Mouse (Mus musculus) small intestine, adult 2 months (tissue): ENCODE measurements at regions not wholly inside any gene's neighbourhood (a gene's known extent, or its start where the extent isn't known, plus 50 kb on each side); places are given as distances from the start of the nearest gene placed in this dataset.

Source experiments
- H3K27ac ChIP-seq: fragments of 200-500 bp; 2 replicates; pipeline ENCODE4 v1.5.1; 2012; ENCODE audit warnings: low read depth, low read length, control low read depth, inconsistent platforms; ENCODE audit not compliant: insufficient read depth
- H3K27me3 ChIP-seq: fragments of 200-500 bp; 2 replicates; pipeline ENCODE4 v1.6.1; 2012; ENCODE audit warnings: mild to moderate bottlenecking, moderate library complexity, low read length, inconsistent platforms; ENCODE audit not compliant: control insufficient read depth, insufficient read depth
- H3K36me3 ChIP-seq: fragments of 200-500 bp; 2 replicates; pipeline ENCODE4 v1.6.1; 2012; ENCODE audit warnings: mild to moderate bottlenecking, low read length, control low read depth, inconsistent platforms; ENCODE audit not compliant: control insufficient read depth, insufficient read depth
- H3K4me1 ChIP-seq: fragments of 200-500 bp; 2 replicates; pipeline ENCODE4 v1.6.1; 2012; ENCODE audit warnings: low read length, inconsistent platforms, mixed read lengths; ENCODE audit not compliant: control insufficient read depth, insufficient read depth, insufficient read length
- H3K4me3 ChIP-seq: fragments of 200-500 bp; 2 replicates; pipeline ENCODE4 v1.5.1; 2012; ENCODE audit warnings: low read depth, mild to moderate bottlenecking, control low read depth, inconsistent platforms, low read length, moderate library complexity
- CTCF ChIP-seq: fragments of 200-500 bp; IDR thresholded peaks from 2 replicates; pipeline ENCODE4 v1.5.1; 2012; ENCODE audit warnings: low read depth, mild to moderate bottlenecking, control low read depth, inconsistent platforms, low read length, moderate library complexity, mixed read lengths; ENCODE audit not compliant: insufficient replicate concordance, insufficient read length; ENCODE audit errors: extremely low read depth
- POLR2A ChIP-seq: fragments of 200-500 bp; IDR thresholded peaks from 2 replicates; pipeline ENCODE4 v1.6.1; 2012; ENCODE audit warnings: low read depth, mild to moderate bottlenecking, control low read depth, inconsistent platforms, low read length, moderate library complexity
- WGBS: fragments of 180-500 bp; shearing (Covaris S2); methylation state at CpG from one replicate; pipeline ENCODE4 v1.1.7; 2018; 5-methylcytosine and 5-hydroxymethylcytosine counted together

DNA sequence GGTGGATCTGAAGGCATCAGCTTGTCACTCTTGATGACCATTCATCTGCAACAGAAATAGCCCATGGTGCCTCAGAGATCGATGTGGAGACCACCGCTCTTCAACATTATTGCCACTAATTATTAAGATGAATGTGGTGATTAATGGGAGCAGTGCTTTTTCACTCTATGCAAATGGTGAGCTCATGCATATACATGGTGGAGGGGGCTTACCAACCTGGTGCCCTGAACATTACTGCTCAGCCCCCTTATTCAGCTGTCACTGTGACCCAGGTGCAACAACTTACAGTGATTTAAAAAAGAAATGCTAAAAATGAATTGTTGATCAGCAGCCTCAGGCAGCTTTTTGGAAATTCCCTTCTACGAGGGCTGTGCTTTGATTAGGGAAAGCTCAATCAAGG lies 334.9 kb upstream of the Meis1 start:
- WGBS, result 93% methylated on average over 3 of the region's 3 CpGs
- H3K27ac ChIP-seq, result no peak overlapping the region
- no peaks in the 10 kb centered on the region for H3K36me3 ChIP-seq
- no peaks in the 10 kb centered on the region for H3K4me1 ChIP-seq
- H3K27me3 ChIP-seq, result no peaks in the 10 kb centered on the region
- H3K4me3 ChIP-seq, result no peak overlapping the region
- no peak for TF ChIP-seq POLR2A
- TF ChIP-seq CTCF, result no peak

DNA sequence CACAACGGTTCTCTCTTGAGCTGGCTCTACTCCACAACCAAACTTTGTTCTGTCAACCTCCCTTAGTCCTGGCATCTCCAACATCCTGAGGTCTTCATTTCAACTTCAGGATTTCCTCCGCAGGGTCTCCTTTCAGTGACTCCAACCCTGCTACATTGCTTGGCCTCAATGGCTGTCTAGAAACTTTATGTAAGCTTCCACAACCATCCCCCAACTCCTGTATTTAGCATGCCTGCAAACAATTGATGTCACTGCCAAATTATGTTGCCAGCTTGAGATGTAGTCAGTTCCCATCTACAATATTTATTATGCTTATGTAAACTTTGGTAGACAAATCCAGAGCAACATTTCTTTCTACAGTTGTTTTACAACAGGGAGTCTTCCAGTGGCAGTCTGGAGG lies 336.4 kb upstream of the Meis1 start:
- 68% methylated on average over 2 of the region's 2 CpGs for WGBS
- Histone ChIP-seq H3K36me3 (no peaks in the 10 kb centered on the region), H3K4me1 (no peaks in the 10 kb centered on the region), H3K4me3 (no peak overlapping the region), H3K27ac (no peak overlapping the region), H3K27me3 (no peaks in the 10 kb centered on the region)
- TF ChIP-seq CTCF, result no peak
- TF ChIP-seq POLR2A, result no peak

GRCm38 (mm10) chr11:19356151-19356550 lies 337.4 kb upstream of the Meis1 start:
- no peak for TF ChIP-seq CTCF
- no peak for TF ChIP-seq POLR2A
- Histone ChIP-seq H3K4me3 (no peak overlapping the region), H3K36me3 (no peaks in the 10 kb centered on the region), H3K4me1 (no peaks in the 10 kb centered on the region), H3K27ac (no peak overlapping the region), H3K27me3 (no peaks in the 10 kb centered on the region)
- WGBS, result 49% methylated on average over 2 of the region's 2 CpGs

DNA sequence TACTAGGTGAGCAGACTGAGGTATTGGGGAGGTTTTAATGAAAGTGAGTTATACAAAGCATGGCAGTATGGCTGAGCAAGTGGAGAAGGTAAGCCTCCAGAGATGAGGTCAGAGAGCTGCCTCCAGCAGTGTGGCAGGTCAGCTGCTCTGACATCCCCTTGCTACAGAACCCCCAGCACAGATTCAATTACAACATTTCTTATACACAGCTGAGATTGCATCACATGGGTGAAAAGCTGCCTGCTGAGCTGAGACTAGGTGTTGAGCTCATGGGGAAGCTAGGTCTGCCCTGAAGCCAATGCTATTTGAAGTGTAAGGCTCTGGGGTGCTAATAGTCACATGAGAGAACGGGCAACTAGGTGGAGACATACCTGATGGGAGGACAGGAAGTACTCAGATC lies 350.4 kb upstream of the Meis1 start:
- H3K27ac ChIP-seq, result no peak overlapping the region
- H3K4me3 ChIP-seq, result no peak overlapping the region
- WGBS, result 58% methylated on average over 1 of the region's 1 CpGs
- no peaks in the 10 kb centered on the region for H3K36me3 ChIP-seq
- no peaks in the 10 kb centered on the region for H3K27me3 ChIP-seq
- no peak for TF ChIP-seq POLR2A
- TF ChIP-seq CTCF, result no peak
- no peaks in the 10 kb centered on the region for H3K4me1 ChIP-seq

DNA sequence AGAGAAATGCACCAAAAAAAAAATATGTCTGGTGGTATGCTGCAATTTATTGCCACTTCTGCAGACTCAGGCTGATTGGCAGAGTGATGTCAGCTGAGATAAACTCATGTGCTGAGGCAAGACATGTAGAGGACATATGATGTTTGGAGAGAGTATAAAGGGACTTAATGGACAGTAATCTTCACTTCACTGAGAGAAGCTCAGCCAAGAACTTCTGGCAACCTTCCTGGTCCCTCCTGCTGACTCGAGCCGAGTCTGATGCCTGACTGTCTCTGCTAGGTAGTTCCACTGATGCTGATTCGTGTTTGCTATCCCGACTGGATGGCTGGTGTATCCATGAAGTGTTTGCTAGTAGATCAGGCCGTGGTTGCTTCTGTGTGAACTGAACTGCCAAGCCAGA lies 354.7 kb upstream of the Meis1 start:
- TF ChIP-seq POLR2A, result no peak
- H3K4me1 ChIP-seq, result no peaks in the 10 kb centered on the region
- H3K27me3 ChIP-seq, result no peaks in the 10 kb centered on the region
- no peak overlapping the region for H3K27ac ChIP-seq
- H3K36me3 ChIP-seq, result no peaks in the 10 kb centered on the region
- no peak overlapping the region for H3K4me3 ChIP-seq
- 62% methylated on average over 5 of the region's 5 CpGs for WGBS

DNA sequence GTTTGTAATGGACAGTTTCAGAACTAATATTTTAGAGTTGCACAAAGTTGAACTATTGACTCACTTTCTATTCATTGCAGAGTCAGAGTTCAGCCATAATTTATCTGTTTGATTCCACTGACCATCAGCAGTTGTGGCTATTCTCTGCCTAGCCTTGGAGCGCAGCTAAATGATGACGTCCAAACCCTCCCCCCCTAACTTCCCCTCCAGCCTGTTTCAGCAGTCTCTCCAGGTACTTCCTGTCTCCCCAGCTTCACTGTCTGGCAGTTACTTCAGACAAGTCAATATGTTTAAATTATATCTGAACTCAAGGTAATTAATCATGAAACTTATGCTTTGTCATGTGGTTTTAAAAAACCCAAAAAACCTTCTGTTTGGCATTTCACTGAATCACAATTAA lies 362.1 kb upstream of the Meis1 start:
- no peak overlapping the region for H3K27ac ChIP-seq
- no peaks in the 10 kb centered on the region for H3K36me3 ChIP-seq
- H3K27me3 ChIP-seq, result no peaks in the 10 kb centered on the region
- WGBS, result 56% methylated on average over 2 of the region's 2 CpGs
- TF ChIP-seq CTCF (no peak), POLR2A (no peak)
- H3K4me1 ChIP-seq, result no peaks in the 10 kb centered on the region
- no peak overlapping the region for H3K4me3 ChIP-seq

- Histone ChIP-seq H3K27ac (no peak overlapping the region), H3K36me3 (no peaks in the 10 kb centered on the region), H3K4me3 (no peak overlapping the region), H3K27me3 (no peaks in the 10 kb centered on the region), H3K4me1 (no peaks in the 10 kb centered on the region)
- 90% methylated on average over 6 of the region's 6 CpGs for WGBS
- TF ChIP-seq POLR2A (no peak), CTCF (no peak)
Observed at GRCm38 (mm10) chr11:19389136-19389535, 370.4 kb upstream of the Meis1 start.

DNA sequence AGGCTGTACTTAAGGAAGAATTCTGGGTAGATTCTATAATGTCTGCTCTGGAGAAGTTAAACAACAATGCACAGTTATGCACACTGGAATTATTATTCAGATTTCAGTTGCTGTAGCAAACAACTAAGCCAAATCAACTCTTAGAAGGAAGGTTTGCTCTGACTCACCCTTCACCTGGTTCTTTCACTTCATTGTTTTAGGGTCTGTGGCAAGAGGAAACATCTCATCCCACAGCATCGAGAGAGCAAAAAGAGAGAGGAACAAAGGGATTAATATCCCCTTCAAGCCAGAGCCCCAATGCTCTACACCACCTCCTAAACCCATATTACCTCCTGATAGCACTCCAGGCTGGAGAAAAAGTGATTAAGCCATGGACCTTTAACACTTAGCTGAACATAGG lies 373.4 kb upstream of the Meis1 start:
- no peak overlapping the region for H3K27ac ChIP-seq
- H3K27me3 ChIP-seq, result no peaks in the 10 kb centered on the region
- H3K36me3 ChIP-seq, result no peaks in the 10 kb centered on the region
- H3K4me1 ChIP-seq, result no peaks in the 10 kb centered on the region
- H3K4me3 ChIP-seq, result no peak overlapping the region
- TF ChIP-seq CTCF (no peak), POLR2A (no peak)
- 70% methylated on average over 1 of the region's 1 CpGs for WGBS
